In genomic region chr14:62842495-62842894, GRCm38 (mm10) we compare ENCODE assay signal across 28 mouse cellular contexts. TPM values are rescaled to one million over a fixed set of nuclear protein-coding genes. Genes with fewer than 3 reads are reported as not detected.
DNase-seq lines count a peak whose midpoint lies in the region; ATAC-seq lines count a peak whose summit lies in the region.
"Had no signal": no experiment of that assay in that cellular context is flagged by ENCODE, and none has a peak within 500 bp of the region (broad histone marks: within the 10 kb centered on the region; RNA-seq: fewer than 3 reads in every experiment).

No protein-coding gene starts in this region.

- no peaks in the 10 kb centered on the region; the same call in 1 of the 2 replicates for H3K9me3 ChIP-seq in forebrain, embryonic 10.5 days
- H3K9me3 ChIP-seq in forebrain, embryonic 13.5 days (replicated peaks): no peaks in the 10 kb centered on the region
- no peaks in the 10 kb centered on the region for H3K9me3 ChIP-seq in kidney, embryonic 16.5 days (ENCODE audit: low read length)
- no peaks in the 10 kb centered on the region for H3K9me3 ChIP-seq in embryonic facial prominence, embryonic 10.5 days
- H3K9me3 ChIP-seq: embryonic facial prominence, embryonic 13.5 days; G1E; heart, embryonic 10.5 days; hindbrain, embryonic 13.5 days; limb, embryonic 13.5 days; liver, embryonic 15.5 days had no signal

- no peaks in the 10 kb centered on the region for H3K27me3 ChIP-seq in forebrain, embryonic 10.5 days (ENCODE audit: poor library complexity, severe bottlenecking)
- no peaks in the 10 kb centered on the region for H3K27me3 ChIP-seq in forebrain, embryonic 13.5 days
- no peaks in the 10 kb centered on the region for H3K27me3 ChIP-seq in kidney, embryonic 16.5 days (ENCODE audit: insufficient read depth, low read length)
- H3K27me3 ChIP-seq in embryonic facial prominence, embryonic 10.5 days (replicated peaks; ENCODE audit: low read depth, poor library complexity, severe bottlenecking): no peaks in the 10 kb centered on the region
- H3K27me3 ChIP-seq: embryonic facial prominence, embryonic 13.5 days; hindbrain, embryonic 13.5 days; limb, embryonic 13.5 days had no signal

- peaks cover 94% of the 10 kb centered on the region for H3K79me2 ChIP-seq in macrophage (ENCODE audit: inconsistent target)

- ATAC-seq in forebrain, embryonic 13.5 days: no peak
- ATAC-seq in kidney, embryonic 16.5 days (ENCODE audit: low FRiP score, low TSS enrichment): no peak
- ATAC-seq: forebrain, embryonic 16.5 days; midbrain, embryonic 16.5 days had no signal

- DNase-seq in forebrain, embryonic 10.5 days (ENCODE audit: extremely low spot score, low spot score): no peak
- no peak for DNase-seq in kidney, adult 8-10 months
- DNase-seq in embryonic facial prominence, embryonic 10.5 days (ENCODE audit: low spot score): no peak
- DNase-seq in neural tube, embryonic 10.5 days (ENCODE audit: extremely low spot score, low spot score): no peak
- DNase-seq in left cerebral cortex, postnatal 10 days (ENCODE audit: extremely low spot score in 1 of 2, low spot score in 2 of 2): no peak
- DNase-seq: adrenal gland, adult 8-10 months; cerebellum, adult 8-10 months; cerebellum, postnatal 36 days; gastrocnemius, postnatal 25 days; kidney, adult 11 months; kidney, postnatal 14 days; lung, postnatal 4 days; right cerebral cortex, adult 18-20 months; thymus, adult 18-20 months; thymus, postnatal 4 days had no signal

- H3K4me3 ChIP-seq in forebrain, embryonic 10.5 days: no peak overlapping the region
- H3K4me3 ChIP-seq in forebrain, embryonic 13.5 days: no peak overlapping the region
- H3K4me3 ChIP-seq in kidney, embryonic 16.5 days (ENCODE audit: low read length): no peak overlapping the region
- H3K4me3 ChIP-seq in embryonic facial prominence, embryonic 10.5 days: no peak overlapping the region; the same call in 1 of the 2 replicates
- H3K4me3 ChIP-seq in macrophage (ENCODE audit: inconsistent target): no peak overlapping the region
- H3K4me3 ChIP-seq: embryonic facial prominence, embryonic 13.5 days; heart, embryonic 10.5 days; hindbrain, embryonic 13.5 days; limb, embryonic 13.5 days; liver, embryonic 15.5 days; midbrain, embryonic 10.5 days; myocyte had no signal

- H3K27ac ChIP-seq in forebrain, embryonic 10.5 days: peak overlapping the region; percentile 58; the same call in 1 of the 2 replicates
- no peak overlapping the region for H3K27ac ChIP-seq in forebrain, embryonic 13.5 days
- peak overlapping the region; percentile 56; the same call in 1 of the 2 replicates for H3K27ac ChIP-seq in kidney, embryonic 16.5 days (ENCODE audit: low read length)
- H3K27ac ChIP-seq in embryonic facial prominence, embryonic 10.5 days (replicated peaks): peak overlapping the region; percentile 57
- H3K27ac ChIP-seq in macrophage: peak overlapping the region; percentile 99
- H3K27ac ChIP-seq: embryonic facial prominence, embryonic 13.5 days; heart, embryonic 10.5 days; hindbrain, embryonic 13.5 days; limb, embryonic 13.5 days; liver, embryonic 15.5 days; midbrain, embryonic 10.5 days had no signal

- intact Hi-C loops in left cerebral cortex, postnatal 10 days (cut with DNase I): no loop called here

- peaks cover 15% of the 10 kb centered on the region for H3K36me3 ChIP-seq in forebrain, embryonic 10.5 days (replicated peaks)
- H3K36me3 ChIP-seq in forebrain, embryonic 13.5 days (ENCODE audit: poor library complexity, severe bottlenecking): 0 out of 2 replicates have a peak, but pooled peaks cover 5% of the 10 kb centered on the region
- no peaks in the 10 kb centered on the region for H3K36me3 ChIP-seq in kidney, embryonic 16.5 days (ENCODE audit: insufficient read depth, low read length)
- H3K36me3 ChIP-seq in embryonic facial prominence, embryonic 10.5 days (replicated peaks): peaks cover 14% of the 10 kb centered on the region
- no peaks in the 10 kb centered on the region for H3K36me3 ChIP-seq in macrophage (ENCODE audit: inconsistent target)
- H3K36me3 ChIP-seq: liver, embryonic 15.5 days had no signal

- H3K9ac ChIP-seq in forebrain, embryonic 13.5 days: no peak overlapping the region
- no peak overlapping the region for H3K9ac ChIP-seq in kidney, embryonic 16.5 days (replicated peaks; ENCODE audit: low read length)
- H3K9ac ChIP-seq: embryonic facial prominence, embryonic 13.5 days; hindbrain, embryonic 13.5 days; limb, embryonic 13.5 days; liver, embryonic 15.5 days had no signal

- H3K4me2 ChIP-seq in forebrain, embryonic 13.5 days: no peak overlapping the region
- no peak overlapping the region for H3K4me2 ChIP-seq in kidney, embryonic 16.5 days (replicated peaks; ENCODE audit: low read depth, low read length)
- H3K4me2 ChIP-seq: embryonic facial prominence, embryonic 13.5 days; hindbrain, embryonic 13.5 days; limb, embryonic 13.5 days; liver, embryonic 15.5 days had no signal

- H3K4me1 ChIP-seq in forebrain, embryonic 10.5 days: peaks cover 60% of the 10 kb centered on the region
- peaks cover 31% of the 10 kb centered on the region for H3K4me1 ChIP-seq in forebrain, embryonic 13.5 days
- H3K4me1 ChIP-seq in kidney, embryonic 16.5 days (ENCODE audit: insufficient read depth, low read length): peaks cover 51% of the 10 kb centered on the region
- H3K4me1 ChIP-seq in embryonic facial prominence, embryonic 10.5 days: peaks cover 67% of the 10 kb centered on the region

RNA-seq across cellular contexts. Expression of gene Wdfy2, which starts 5.0 kb away (rescaled TPM):
- 15.5 TPM in 2 replicates for polyA plus RNA-seq in forebrain, embryonic 10.5 days (2016; fragmentation: Nextera tagmentation; extraction: Ambion mirVana)
- polyA plus RNA-seq in forebrain, embryonic 13.5 days (2015; fragmentation: Nextera tagmentation; extraction: Ambion mirVana): 7.3 and 8.5 TPM in 2 replicates
- 8.0 and 9.2 TPM in 2 replicates for polyA plus RNA-seq in kidney, embryonic 16.5 days (2015; fragmentation: Nextera tagmentation; extraction: Ambion mirVana)
- 13.6 and 16.0 TPM in 2 replicates for polyA plus RNA-seq in embryonic facial prominence, embryonic 10.5 days (2016; fragmentation: Nextera tagmentation; extraction: Ambion mirVana)
- total RNA-seq in macrophage (2018; cell fraction: chromatin; rRNA removed): 100 to 1,000 TPM; 188 to 417 (median 275) TPM
- total RNA-seq in macrophage (2018; cell fraction: cytosol; rRNA removed): 100 to 1,000 TPM in 14 of 26 experiments, 10 to 100 TPM in 12; 81.4 to 123 (median 102) TPM
- 100 to 1,000 TPM; 184 to 344 (median 215) TPM for total RNA-seq in macrophage (2018; cell fraction: nucleus; rRNA removed)
- polyA plus RNA-seq in macrophage (2018): 45.8 to 65.5 TPM (median 65.1 TPM) in 3 replicates
- total RNA-seq in left cerebral cortex, postnatal 10 days (2021): 10 to 100 TPM; 11.3 to 11.8 TPM
